Mouse (Mus musculus): Measurements from ENCODE around the gene Nsmce4a. TPM values are rescaled to one million over a fixed set of nuclear protein-coding genes. Genes with fewer than 3 reads are reported as not detected.

Nsmce4a gene
- polyA plus RNA-seq, 1 experiment from 2014 or later, result 172 TPM

- ATAC-seq (ENCODE audit: low FRiP score), result no peak
- Histone ChIP-seq H3K4me1 (peaks cover 18% of the 10 kb centered on the region), H3K27me3 (0 out of 2 replicates have a peak, but pooled peaks cover under 1% of the 10 kb centered on the region), H3K9ac (no peak overlapping the region), H3K4me2 (no peak overlapping the region), H3K9me3 (no peaks in the 10 kb centered on the region), H3K4me3 (replicated peaks) (no peak overlapping the region), H3K27ac (no peak overlapping the region), H3K36me3 (replicated peaks) (no peaks in the 10 kb centered on the region)
- WGBS, result 54% methylated on average over 13 of the region's 13 CpGs
Measured at GRCm38 (mm10) chr7:130574211-130574991, 1.5 kb upstream of the Nsmce4a start.

- 0 out of 2 replicates have a peak, but pooled peaks cover 4% of the 10 kb centered on the region for H3K27me3 ChIP-seq
- no peak overlapping the region for H3K27ac ChIP-seq
- no peak overlapping the region for H3K4me2 ChIP-seq
- 97% methylated on average over 10 of the region's 10 CpGs for WGBS
- H3K9ac ChIP-seq, result no peak overlapping the region
- H3K4me3 ChIP-seq (replicated peaks), result no peak overlapping the region
- peaks cover 18% of the 10 kb centered on the region for H3K4me1 ChIP-seq
- no peaks in the 10 kb centered on the region for H3K9me3 ChIP-seq
- ATAC-seq (ENCODE audit: low FRiP score), result no peak
- H3K36me3 ChIP-seq (replicated peaks), result no peaks in the 10 kb centered on the region
Measured at GRCm38 (mm10) chr7:130573746-130574145, 828 bp upstream of the Nsmce4a start.

- H3K4me1 ChIP-seq, result peaks cover 15% of the 10 kb centered on the region
- H3K9me3 ChIP-seq, result no peaks in the 10 kb centered on the region
- no peak for ATAC-seq (ENCODE audit: low FRiP score)
- peak overlapping the region; percentile 59; the same call in 1 of the 2 replicates for H3K27ac ChIP-seq
- WGBS, result 30% methylated on average over 7 of the region's 7 CpGs
- no peak overlapping the region for H3K4me3 ChIP-seq (replicated peaks)
- H3K9ac ChIP-seq, result no peak overlapping the region
- H3K4me2 ChIP-seq, result no peak overlapping the region
- peaks cover 7% of the 10 kb centered on the region; the same call in 1 of the 2 replicates for H3K27me3 ChIP-seq
- no peaks in the 10 kb centered on the region for H3K36me3 ChIP-seq (replicated peaks)
Measured at GRCm38 (mm10) chr7:130570472-130570871, 2.4 kb downstream of the Nsmce4a start.

DNA sequence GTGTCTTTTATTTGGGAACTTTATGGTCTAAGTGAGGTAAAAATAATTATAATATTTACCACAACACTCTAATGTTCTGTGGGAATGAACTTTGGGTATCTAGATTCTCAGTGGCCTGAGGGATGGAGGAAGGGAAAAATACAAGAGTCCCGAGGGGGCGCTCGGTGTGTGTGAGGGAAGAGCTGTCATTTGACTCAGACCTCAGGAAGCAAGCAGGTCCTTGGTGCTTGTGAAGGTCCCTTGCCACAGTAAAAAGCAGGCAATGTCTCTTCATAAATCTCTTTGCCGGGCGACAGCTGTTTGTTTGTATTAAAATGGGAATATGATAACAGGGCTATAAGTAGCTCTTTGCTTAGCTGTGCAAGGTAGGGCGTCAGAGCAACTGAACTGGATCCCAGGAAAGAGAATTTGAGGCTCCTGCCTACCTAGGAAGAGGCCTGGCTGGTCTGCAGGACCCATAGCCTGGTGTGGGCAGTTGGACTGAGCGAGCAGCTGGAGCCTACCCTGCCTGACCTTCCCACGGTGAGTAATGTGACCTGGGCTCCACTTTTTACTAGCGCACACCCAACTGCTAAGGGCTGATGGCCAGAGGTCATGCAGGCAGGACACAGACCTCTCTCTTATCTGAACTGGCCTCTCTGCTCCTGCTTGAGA is 4.0 kb downstream of the Nsmce4a start:
- Histone ChIP-seq H3K27me3 (peaks cover 7% of the 10 kb centered on the region; the same call in 1 of the 2 replicates), H3K4me1 (peaks cover 5% of the 10 kb centered on the region; the same call in 1 of the 2 replicates), H3K4me3 (replicated peaks) (no peak overlapping the region), H3K9ac (no peak overlapping the region), H3K9me3 (no peaks in the 10 kb centered on the region), H3K27ac (no peak overlapping the region), H3K4me2 (no peak overlapping the region), H3K36me3 (replicated peaks) (no peaks in the 10 kb centered on the region)
- no peak for ATAC-seq (ENCODE audit: low FRiP score)
- 83% methylated on average over 9 of the region's 9 CpGs for WGBS

DNA sequence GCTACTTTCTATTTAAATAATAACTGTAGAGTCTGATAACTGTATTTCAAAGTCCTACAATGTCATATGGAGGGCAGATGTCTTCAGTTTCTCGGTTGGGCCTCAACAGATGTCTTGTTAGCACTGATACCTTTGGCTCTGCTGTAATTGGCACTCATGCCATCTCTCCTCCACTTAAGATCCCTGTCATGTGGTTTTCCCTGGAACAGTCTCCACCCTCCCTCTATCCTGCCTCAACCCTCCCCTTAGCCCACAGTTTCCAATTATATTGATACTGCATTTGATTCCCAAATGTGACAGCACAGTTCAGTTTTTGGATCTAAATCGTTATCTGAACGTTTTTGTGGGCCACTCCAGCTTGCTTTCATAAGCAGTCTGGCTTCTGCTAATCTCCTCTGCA is 8.3 kb downstream of the Nsmce4a start:
- Histone ChIP-seq H3K4me2 (no peak overlapping the region), H3K9me3 (no peaks in the 10 kb centered on the region), H3K4me1 (no peaks in the 10 kb centered on the region), H3K27me3 (peaks cover 7% of the 10 kb centered on the region; the same call in 1 of the 2 replicates), H3K4me3 (replicated peaks) (no peak overlapping the region), H3K36me3 (replicated peaks) (no peaks in the 10 kb centered on the region), H3K27ac (no peak overlapping the region), H3K9ac (no peak overlapping the region)
- 67% methylated on average over 3 of the region's 3 CpGs for WGBS
- ATAC-seq (ENCODE audit: low FRiP score), result no peak

DNA sequence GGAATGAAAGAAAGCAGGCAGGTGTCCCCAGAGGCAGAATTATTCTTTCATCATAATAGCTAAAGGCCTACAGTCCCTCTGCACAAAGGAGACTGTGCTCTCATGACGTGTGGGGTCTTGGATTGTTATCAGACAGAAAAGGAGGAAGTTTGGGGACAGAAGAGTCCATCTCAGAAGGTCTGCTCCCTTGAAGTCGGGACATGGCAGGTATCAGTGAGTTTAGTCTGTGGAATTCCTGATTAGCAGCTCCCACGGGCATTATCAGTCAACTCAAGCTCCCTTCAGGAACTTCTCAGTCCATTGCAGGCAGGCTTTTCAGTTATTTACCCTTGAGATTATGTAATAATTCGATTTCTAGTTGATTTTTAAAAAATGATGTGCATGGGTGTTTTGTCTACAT is 9.0 kb downstream of the Nsmce4a start:
- Histone ChIP-seq H3K36me3 (replicated peaks) (no peaks in the 10 kb centered on the region), H3K4me1 (no peaks in the 10 kb centered on the region), H3K9me3 (no peaks in the 10 kb centered on the region)

GRCm38 (mm10) chr7:130563276-130563675 is 9.6 kb downstream of the Nsmce4a start:
- Histone ChIP-seq H3K4me2 (no peak overlapping the region), H3K4me1 (no peaks in the 10 kb centered on the region), H3K36me3 (replicated peaks) (no peaks in the 10 kb centered on the region), H3K27me3 (peaks cover 7% of the 10 kb centered on the region; the same call in 1 of the 2 replicates), H3K4me3 (replicated peaks) (no peak overlapping the region), H3K9me3 (no peaks in the 10 kb centered on the region), H3K9ac (no peak overlapping the region), H3K27ac (no peak overlapping the region)
- ATAC-seq (ENCODE audit: low FRiP score), result no peak
- WGBS, result 86% methylated on average over 4 of the region's 4 CpGs

More for the DNA sequence above, 9.0 kb downstream of the Nsmce4a start:
- Histone ChIP-seq H3K4me2 (no peak overlapping the region), H3K4me3 (replicated peaks) (no peak overlapping the region), H3K9ac (no peak overlapping the region), H3K27ac (no peak overlapping the region), H3K27me3 (peaks cover 3% of the 10 kb centered on the region; the same call in 1 of the 2 replicates)
- 64% methylated on average over 4 of the region's 4 CpGs for WGBS
- no peak for ATAC-seq (ENCODE audit: low FRiP score)

GRCm38 (mm10) chr7:130560933-130561332 is 12.0 kb downstream of the Nsmce4a start:
- Histone ChIP-seq H3K27ac (no peak overlapping the region), H3K4me1 (no peaks in the 10 kb centered on the region), H3K9me3 (no peaks in the 10 kb centered on the region), H3K27me3 (0 out of 2 replicates have a peak, but pooled peaks cover 4% of the 10 kb centered on the region), H3K4me3 (replicated peaks) (no peak overlapping the region), H3K9ac (no peak overlapping the region), H3K4me2 (no peak overlapping the region), H3K36me3 (replicated peaks) (no peaks in the 10 kb centered on the region)
- ATAC-seq (ENCODE audit: low FRiP score), result no peak
- 80% methylated on average over 1 of the region's 1 CpGs for WGBS

- H3K27ac ChIP-seq, result no peak overlapping the region
- H3K4me3 ChIP-seq (replicated peaks), result no peak overlapping the region
- H3K36me3 ChIP-seq (replicated peaks), result no peaks in the 10 kb centered on the region
- H3K27me3 ChIP-seq, result peaks cover 8% of the 10 kb centered on the region
- H3K4me1 ChIP-seq, result peaks cover 6% of the 10 kb centered on the region; the same call in 1 of the 2 replicates
- ATAC-seq (ENCODE audit: low FRiP score), result no peak
- 83% methylated on average over 4 of the region's 4 CpGs for WGBS
- no peak overlapping the region for H3K9ac ChIP-seq
- no peaks in the 10 kb centered on the region for H3K9me3 ChIP-seq
- no peak overlapping the region for H3K4me2 ChIP-seq
Measured at GRCm38 (mm10) chr7:130558592-130558991, 14.3 kb downstream of the Nsmce4a start.

GRCm38 (mm10) chr7:130555597-130555996 is 17.3 kb downstream of the Nsmce4a start:
- Histone ChIP-seq H3K36me3 (replicated peaks) (no peaks in the 10 kb centered on the region), H3K4me2 (no peak overlapping the region), H3K4me3 (replicated peaks) (no peak overlapping the region), H3K9ac (no peak overlapping the region), H3K4me1 (peaks cover 12% of the 10 kb centered on the region; the same call in 1 of the 2 replicates), H3K27me3 (peaks cover 16% of the 10 kb centered on the region), H3K27ac (no peak overlapping the region), H3K9me3 (no peaks in the 10 kb centered on the region)
- WGBS, result 48% methylated on average over 5 of the region's 5 CpGs
- no peak for ATAC-seq (ENCODE audit: low FRiP score)

DNA sequence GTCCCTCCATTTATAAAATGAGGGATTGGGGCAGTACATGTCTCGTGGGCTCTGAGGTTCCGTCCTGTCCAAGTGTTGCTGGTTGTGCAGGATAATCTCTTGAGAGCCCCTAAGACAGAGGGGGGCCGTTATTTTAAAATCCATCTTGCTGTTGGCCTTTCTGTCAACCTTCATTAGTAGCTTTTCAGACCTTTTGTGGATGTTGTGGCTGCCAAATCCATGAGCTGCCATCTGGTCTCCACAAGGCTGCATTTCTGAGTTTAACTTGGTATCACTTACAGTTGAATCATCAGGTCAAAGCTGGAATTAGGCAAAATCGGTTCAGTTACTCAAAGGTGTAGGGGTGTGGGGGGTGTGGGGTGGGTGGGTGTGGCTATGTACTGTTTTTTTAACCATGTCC is 19.6 kb downstream of the Nsmce4a start:
- WGBS, result 65% methylated on average over 4 of the region's 4 CpGs
- H3K36me3 ChIP-seq (replicated peaks), result no peaks in the 10 kb centered on the region
- H3K27me3 ChIP-seq, result peaks cover 13% of the 10 kb centered on the region
- no peak for ATAC-seq (ENCODE audit: low FRiP score)
- no peak overlapping the region for H3K4me3 ChIP-seq (replicated peaks)
- H3K4me1 ChIP-seq, result peaks cover 12% of the 10 kb centered on the region; the same call in 1 of the 2 replicates
- H3K4me2 ChIP-seq, result no peak overlapping the region
- H3K9ac ChIP-seq, result no peak overlapping the region
- H3K27ac ChIP-seq, result no peak overlapping the region
- no peaks in the 10 kb centered on the region for H3K9me3 ChIP-seq

DNA sequence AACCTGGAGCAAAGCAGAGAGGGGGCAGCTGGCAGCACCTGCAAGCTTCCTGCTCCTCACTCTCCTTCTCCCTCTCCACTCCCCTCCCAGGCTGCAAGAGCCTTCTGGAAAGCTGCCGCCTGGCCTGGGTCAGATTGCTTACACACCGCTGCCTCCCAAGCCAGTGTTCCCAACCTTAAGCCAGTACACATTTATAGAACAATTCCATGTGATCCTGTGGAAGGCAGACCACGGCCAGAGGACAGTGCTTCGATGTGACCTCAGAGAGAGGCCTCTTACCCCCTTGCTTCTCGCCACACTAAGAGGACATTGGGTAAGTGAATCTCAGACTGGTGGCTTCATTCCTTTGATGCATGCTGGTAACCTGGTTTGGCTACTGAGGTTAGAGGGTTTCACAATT is 20.1 kb downstream of the Nsmce4a start:
- no peak for ATAC-seq (ENCODE audit: low FRiP score)
- Histone ChIP-seq H3K36me3 (replicated peaks) (no peaks in the 10 kb centered on the region), H3K27ac (no peak overlapping the region), H3K27me3 (peaks cover 12% of the 10 kb centered on the region), H3K4me2 (no peak overlapping the region), H3K9ac (no peak overlapping the region), H3K9me3 (no peaks in the 10 kb centered on the region), H3K4me3 (replicated peaks) (no peak overlapping the region), H3K4me1 (peaks cover 12% of the 10 kb centered on the region; the same call in 1 of the 2 replicates)
- 46% methylated on average over 5 of the region's 5 CpGs for WGBS

Measured in forebrain, embryonic 12.5 days (tissue).